Mouse (Mus musculus) neural tube, embryonic 12.5 days (tissue): Measurements from ENCODE around the gene Mrpl24. TPM values are rescaled to one million over a fixed set of nuclear protein-coding genes. Genes with fewer than 3 reads are reported as not detected.

Experiments used
- ATAC-seq: fragments of 200-750 bp; cut with Nextera tagmentation; 2 replicates; pipeline ENCODE4 v1.8.0; 2017; ENCODE audit warnings: low read depth, mild to moderate bottlenecking, moderate TSS enrichment, moderate library complexity; ENCODE audit not compliant: low FRiP score
- H3K27ac ChIP-seq: fragments of 300-500 bp; sonication (generic); 2 replicates; pipeline ENCODE4 v1.5.1; 2016
- H3K27me3 ChIP-seq: fragments of 300-500 bp; sonication (generic); replicated peaks from 2 replicates; pipeline ENCODE4 v1.6.1; 2016; ENCODE audit warnings: mild to moderate bottlenecking
- H3K36me3 ChIP-seq: fragments of 300-500 bp; sonication (generic); 2 replicates; pipeline ENCODE4 v1.6.1; 2016; ENCODE audit warnings: mild to moderate bottlenecking
- H3K4me1 ChIP-seq: fragments of 300-500 bp; sonication (generic); 2 replicates; pipeline ENCODE4 v1.6.1; 2016
- H3K4me2 ChIP-seq: fragments of 300-500 bp; sonication (generic); replicated peaks from 2 replicates; pipeline ENCODE4 v1.6.1; 2016; ENCODE audit warnings: mild to moderate bottlenecking
- H3K4me3 ChIP-seq: fragments of 300-500 bp; sonication (generic); 2 replicates; pipeline ENCODE4 v1.5.1; 2016
- H3K9ac ChIP-seq: fragments of 300-500 bp; sonication (generic); 2 replicates; pipeline ENCODE4 v1.6.1; 2016; ENCODE audit warnings: mild to moderate bottlenecking
- H3K9me3 ChIP-seq: fragments of 300-500 bp; sonication (generic); 2 replicates; pipeline ENCODE4 v1.6.1; 2016; ENCODE audit warnings: mild to moderate bottlenecking
- WGBS: fragments of 180-500 bp; shearing (Covaris S2); methylation state at CpG from one replicate; pipeline ENCODE4 v1.1.7; 2016; 5-methylcytosine and 5-hydroxymethylcytosine counted together
- polyA plus RNA-seq: library from polyadenylated mRNA; unstranded; fragments of >200 nt; fragmentation: Nextera tagmentation; extraction: Ambion mirVana; gene quantifications from 2 replicates; pipeline ENCODE4 v1.2.1, GENCODE M21; 2016

Gene Mrpl24
- polyA plus RNA-seq, 1 experiment from 2014 or later, result 81.7 TPM

DNA sequence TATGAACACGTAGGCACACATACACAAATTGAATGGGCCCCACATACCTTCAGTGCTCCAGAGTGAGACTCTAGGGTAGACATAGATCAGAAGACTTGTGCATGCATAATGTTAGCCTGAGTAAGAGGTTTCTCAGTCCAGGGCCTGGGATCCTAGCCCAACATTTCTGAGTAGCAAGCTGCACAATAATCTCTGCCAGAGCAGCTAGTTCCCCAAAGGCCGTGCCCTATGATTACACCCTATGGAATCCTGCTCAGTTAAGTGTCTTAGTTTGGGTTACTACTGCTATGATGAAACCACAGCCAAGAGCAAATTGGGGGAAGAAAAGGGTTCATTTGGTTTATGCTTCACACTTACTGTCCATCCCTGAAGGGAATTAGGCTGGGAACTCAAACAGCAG, 23.2 kb downstream of the Mrpl24 start:
- Histone ChIP-seq H3K4me3 (no peak overlapping the region), H3K9ac (no peak overlapping the region), H3K27me3 (no peaks in the 10 kb centered on the region), H3K4me2 (no peak overlapping the region), H3K27ac (no peak overlapping the region), H3K4me1 (peaks cover 34% of the 10 kb centered on the region), H3K36me3 (peaks cover 51% of the 10 kb centered on the region), H3K9me3 (no peaks in the 10 kb centered on the region)
- WGBS, result 95% methylated on average over 2 of the region's 2 CpGs
- ATAC-seq, result no peak

DNA sequence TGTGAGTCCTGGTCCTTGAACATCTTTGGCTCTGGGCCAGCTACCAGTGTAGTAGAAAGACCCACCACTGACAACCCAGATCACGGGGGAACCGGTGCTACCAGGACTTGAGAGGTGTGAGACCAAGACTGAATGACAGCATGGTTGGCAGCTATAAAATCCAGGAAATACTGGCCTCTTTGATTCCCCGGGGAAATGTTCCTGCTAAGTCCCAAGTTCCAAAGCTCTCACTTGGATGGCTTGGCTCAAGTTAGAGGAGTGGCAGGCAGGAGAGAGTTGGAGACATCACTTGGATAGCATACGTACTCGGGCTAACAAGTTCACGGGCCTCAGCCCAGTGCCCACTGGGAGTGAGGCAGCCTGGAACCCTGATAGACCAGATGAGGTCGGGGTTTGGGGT, 24.3 kb downstream of the Mrpl24 start:
- H3K4me3 ChIP-seq, result no peak overlapping the region
- H3K9me3 ChIP-seq, result no peaks in the 10 kb centered on the region
- no peaks in the 10 kb centered on the region for H3K27me3 ChIP-seq
- H3K36me3 ChIP-seq, result peaks cover 40% of the 10 kb centered on the region
- H3K9ac ChIP-seq, result no peak overlapping the region
- H3K4me1 ChIP-seq, result peaks cover 45% of the 10 kb centered on the region
- no peak overlapping the region for H3K27ac ChIP-seq
- H3K4me2 ChIP-seq, result no peak overlapping the region
- WGBS, result 84% methylated on average over 7 of the region's 7 CpGs
- ATAC-seq, result no peak

DNA sequence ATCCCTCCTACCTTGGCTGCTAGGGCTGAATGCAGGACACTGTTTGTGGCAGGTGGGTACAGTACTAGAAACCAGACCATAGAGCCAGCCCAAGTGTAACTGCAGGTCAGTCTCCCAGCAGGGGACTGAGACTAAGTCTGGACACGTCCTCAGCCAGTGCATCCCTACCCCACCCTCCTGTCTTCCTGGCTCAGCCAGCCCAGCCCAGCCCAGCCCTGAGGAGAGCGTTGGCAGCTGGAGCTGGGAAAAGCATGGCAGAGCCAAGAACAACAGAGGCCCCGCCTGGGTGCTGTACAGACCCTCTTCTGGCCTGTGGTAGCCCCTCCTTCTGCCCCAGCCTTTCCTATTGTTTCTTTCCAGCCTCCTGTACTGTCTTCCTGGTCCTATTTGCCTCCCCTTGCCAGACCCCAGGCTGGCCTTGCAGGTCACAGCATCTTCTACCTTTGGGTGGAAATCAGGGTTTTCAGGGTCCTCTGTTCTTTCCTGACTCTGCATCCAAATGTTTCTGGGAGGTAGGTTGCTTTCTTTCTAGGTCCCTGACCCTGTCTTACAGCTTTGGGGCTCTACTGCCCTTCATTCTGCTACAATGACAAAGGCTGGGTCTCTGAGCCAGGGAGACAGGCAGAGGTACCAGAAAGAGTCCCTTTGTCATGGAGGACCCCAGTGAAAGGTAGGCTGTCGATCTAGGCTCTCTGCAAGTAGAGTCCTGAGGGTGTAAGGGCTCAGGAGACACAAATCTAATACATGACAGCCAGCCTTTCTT, 25.7 kb downstream of the Mrpl24 start:
- Histone ChIP-seq H3K4me3 (no peak overlapping the region), H3K27ac (peak overlapping the region; percentile 16; the same call in 1 of the 2 replicates), H3K9ac (no peak overlapping the region; the same call in 1 of the 2 replicates), H3K27me3 (no peaks in the 10 kb centered on the region), H3K36me3 (peaks cover 26% of the 10 kb centered on the region), H3K4me2 (peak overlapping the region; percentile 5; the same call in 1 of the 2 replicates), H3K9me3 (no peaks in the 10 kb centered on the region), H3K4me1 (peaks cover 57% of the 10 kb centered on the region)
- 0 out of 2 replicates have a peak, but pooled peaks have one; percentile 14 for ATAC-seq
- WGBS, result 2% methylated on average over 4 of the region's 4 CpGs

DNA sequence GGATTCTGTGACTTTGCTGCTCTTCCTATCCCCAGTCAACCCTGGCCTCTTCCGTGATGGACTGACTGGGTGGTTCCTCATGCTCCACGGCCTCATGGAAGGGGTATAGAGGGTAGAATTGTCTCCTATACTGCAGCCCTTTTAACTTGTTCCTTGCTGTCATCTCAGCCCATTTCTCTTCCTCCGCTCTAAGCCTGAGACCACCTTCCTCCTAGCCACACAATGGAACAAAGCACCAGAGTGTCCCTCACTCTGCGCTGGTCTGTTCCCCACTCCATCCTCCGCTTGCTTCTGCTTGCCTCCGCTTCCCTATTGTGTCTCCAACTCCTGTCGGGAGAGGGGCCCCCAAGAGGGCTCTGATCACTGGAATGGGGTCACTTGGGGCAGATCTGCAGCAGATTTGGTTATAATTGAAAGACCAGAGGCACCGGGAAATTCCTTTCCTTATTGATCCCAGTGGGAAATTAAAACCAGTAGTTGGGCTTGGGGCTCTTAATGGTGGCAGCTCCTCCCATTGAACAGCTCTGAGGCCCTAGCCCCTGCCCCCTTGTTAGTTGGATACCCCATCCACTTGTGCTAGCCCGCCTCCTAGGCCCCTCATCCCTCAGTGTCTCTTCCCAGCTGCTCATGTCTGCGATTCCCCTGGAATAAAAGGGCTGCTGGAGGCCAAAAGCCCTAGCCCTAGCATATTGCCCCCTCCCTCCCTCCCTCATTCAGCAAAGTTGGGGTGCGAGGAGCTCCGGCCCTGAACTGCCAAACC, 26.7 kb downstream of the Mrpl24 start:
- no peak overlapping the region for H3K9ac ChIP-seq
- no peaks in the 10 kb centered on the region for H3K9me3 ChIP-seq
- H3K27me3 ChIP-seq, result no peaks in the 10 kb centered on the region
- H3K36me3 ChIP-seq, result peaks cover 19% of the 10 kb centered on the region
- WGBS, result 4% methylated on average over 12 of the region's 12 CpGs
- H3K4me2 ChIP-seq, result peak overlapping the region; percentile 71; the same call in 1 of the 2 replicates
- no peak for ATAC-seq
- H3K4me1 ChIP-seq, result peaks cover 61% of the 10 kb centered on the region
- H3K27ac ChIP-seq, result peak overlapping the region; percentile 26; the same call in 1 of the 2 replicates
- H3K4me3 ChIP-seq, result no peak overlapping the region

DNA sequence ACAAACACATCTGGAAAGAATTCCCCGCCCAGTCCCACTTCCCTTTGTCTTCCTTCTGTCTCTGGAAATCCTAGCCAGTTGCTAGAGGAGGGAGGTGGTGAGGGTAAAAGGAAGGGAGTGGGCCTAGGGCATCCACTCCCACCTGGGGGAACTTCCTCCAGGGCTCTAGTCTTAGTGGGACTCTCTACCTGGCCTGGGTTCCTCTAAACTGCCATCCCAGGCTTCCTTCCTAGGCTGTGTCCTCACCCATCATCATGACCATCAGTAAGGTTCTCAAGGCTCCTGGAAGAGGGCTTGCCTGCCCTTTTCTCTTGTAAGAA, 27.2 kb downstream of the Mrpl24 start:
- Histone ChIP-seq H3K9ac (no peak overlapping the region), H3K27me3 (no peaks in the 10 kb centered on the region), H3K36me3 (peaks cover 13% of the 10 kb centered on the region), H3K4me2 (peak overlapping the region; percentile 71), H3K9me3 (no peaks in the 10 kb centered on the region), H3K27ac (peak overlapping the region; percentile 9; the same call in 1 of the 2 replicates), H3K4me1 (peaks cover 65% of the 10 kb centered on the region), H3K4me3 (no peak overlapping the region)
- 7% methylated on average over 1 of the region's 1 CpGs for WGBS
- no peak for ATAC-seq

DNA sequence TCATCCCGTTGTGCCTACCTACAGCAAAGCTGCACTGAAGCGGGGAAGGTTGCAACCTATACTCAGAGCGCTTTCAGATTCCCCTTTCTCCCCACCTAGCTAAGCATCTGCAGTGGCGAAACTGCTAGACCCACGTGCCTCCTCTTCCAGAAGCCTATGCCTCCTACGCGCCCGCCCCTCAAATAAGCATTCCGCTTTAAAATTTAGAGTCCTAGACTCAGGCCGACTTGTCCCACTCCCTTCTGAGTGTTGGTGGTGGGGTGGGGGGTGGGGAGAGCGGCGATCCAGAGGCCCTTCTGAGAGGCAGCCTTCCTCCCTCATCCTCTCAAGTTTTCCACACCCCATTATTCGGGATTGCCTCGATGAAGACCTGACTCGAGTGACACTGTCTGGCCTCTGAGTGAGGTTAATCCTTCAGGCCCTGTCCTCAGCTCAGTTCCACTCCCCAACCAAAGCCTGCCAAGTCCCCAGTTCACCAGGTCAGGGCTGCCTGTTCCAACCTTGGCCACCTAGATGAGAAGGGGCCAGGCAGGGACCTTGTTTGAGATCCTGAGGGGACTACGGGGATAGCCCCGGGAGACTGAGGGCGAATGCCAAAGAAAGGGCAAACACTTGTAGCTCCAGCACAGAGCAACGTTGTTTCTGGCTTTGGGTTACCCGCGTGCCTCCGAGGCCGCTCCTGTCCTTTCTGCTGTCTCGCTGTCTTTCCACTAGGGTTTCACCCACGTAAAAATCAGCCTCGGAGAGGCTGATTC, 27.9 kb downstream of the Mrpl24 start:
- peaks cover 6% of the 10 kb centered on the region for H3K36me3 ChIP-seq
- peak overlapping the region; percentile 18; the same call in 1 of the 2 replicates for H3K27ac ChIP-seq
- H3K27me3 ChIP-seq, result no peaks in the 10 kb centered on the region
- no peaks in the 10 kb centered on the region for H3K9me3 ChIP-seq
- H3K9ac ChIP-seq, result peak overlapping the region; percentile 62
- H3K4me1 ChIP-seq, result peaks cover 72% of the 10 kb centered on the region
- peak overlapping the region; percentile 44 for H3K4me3 ChIP-seq
- peak overlapping the region; percentile 71 for H3K4me2 ChIP-seq
- ATAC-seq, result 0 out of 2 replicates have a peak, but pooled peaks have one; percentile 4
- 2% methylated on average over 26 of the region's 26 CpGs for WGBS

DNA sequence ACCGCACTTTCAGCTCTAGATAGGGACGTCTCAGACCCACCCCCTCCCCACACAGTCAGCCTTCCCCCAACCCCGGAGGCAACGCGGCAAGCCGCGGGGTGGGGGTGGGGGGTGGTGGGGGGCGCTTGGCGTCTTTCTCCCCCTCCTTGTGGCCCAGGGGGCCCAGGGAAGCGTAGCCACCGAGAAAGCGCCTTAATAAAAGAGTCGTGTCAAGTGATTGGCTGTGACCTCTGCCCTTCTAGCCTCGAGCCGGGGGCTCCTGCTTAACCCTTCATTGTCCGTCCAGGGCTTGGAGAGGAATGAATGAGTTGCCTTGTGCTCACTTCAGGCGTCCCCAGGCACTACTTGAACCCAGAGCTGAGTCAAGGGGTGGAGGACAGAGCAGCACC, 28.5 kb downstream of the Mrpl24 start:
- Histone ChIP-seq H3K27ac (0 out of 2 replicates have a peak overlapping the region, but pooled peaks have one; percentile 18), H3K27me3 (no peaks in the 10 kb centered on the region), H3K9ac (peak overlapping the region; percentile 62), H3K36me3 (0 out of 2 replicates have a peak, but pooled peaks cover 4% of the 10 kb centered on the region), H3K4me2 (peak overlapping the region; percentile 71), H3K4me1 (peaks cover 78% of the 10 kb centered on the region), H3K4me3 (peak overlapping the region; percentile 44), H3K9me3 (no peaks in the 10 kb centered on the region)
- peak; percentile 4; the same call in 1 of the 2 replicates for ATAC-seq
- WGBS, result under 1% methylated on average over 17 of the region's 17 CpGs

DNA sequence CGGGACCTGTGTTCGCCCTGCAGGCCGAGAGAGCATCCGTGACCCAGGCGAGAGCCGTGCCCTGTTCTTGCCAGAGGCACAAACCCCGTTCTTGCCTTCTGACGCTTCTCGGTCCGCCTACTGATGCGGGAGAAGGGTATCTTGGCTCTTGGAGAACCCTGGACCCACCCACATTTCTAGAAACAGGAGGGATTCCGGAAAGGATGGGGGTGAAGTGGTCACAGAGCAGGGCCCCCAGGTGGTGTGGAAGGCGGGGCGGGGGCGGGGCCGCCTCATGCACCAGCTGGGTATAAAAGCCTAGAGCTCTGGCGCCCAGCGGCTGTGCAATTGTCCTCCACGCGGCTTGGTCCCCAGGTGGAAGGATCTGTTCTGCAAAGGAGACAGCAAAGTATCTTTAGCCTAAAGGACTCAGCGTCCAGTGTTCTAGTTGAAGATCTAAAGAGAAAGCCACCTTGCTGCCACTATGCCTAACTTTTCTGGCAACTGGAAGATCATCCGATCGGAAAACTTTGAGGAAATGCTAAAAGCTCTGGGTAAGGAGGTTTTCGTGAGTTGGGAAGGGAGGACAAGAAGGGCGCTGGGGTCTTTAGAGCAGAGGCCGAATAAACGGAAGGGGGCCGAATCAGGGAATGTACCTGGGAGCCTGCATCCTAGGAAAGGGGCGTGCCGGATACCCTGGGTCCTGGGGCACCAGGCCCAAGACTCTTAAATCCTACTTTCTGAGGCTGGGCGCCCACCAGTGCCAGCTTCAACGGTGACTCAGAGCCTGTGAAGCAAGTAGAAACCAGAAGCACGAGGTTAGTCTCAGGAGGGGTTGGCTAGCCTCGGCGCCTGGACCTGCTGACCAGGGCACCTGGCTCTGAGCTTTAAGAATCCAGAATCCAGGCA, 29.3 kb downstream of the Mrpl24 start, which contains the start of gene Crabp2:
Gene Crabp2 (plus strand): TSS at position 289 of the 888 bp plus-strand sequence.
- no peaks in the 10 kb centered on the region for H3K9me3 ChIP-seq
- no peak for ATAC-seq
- H3K36me3 ChIP-seq, result no peaks in the 10 kb centered on the region
- H3K27me3 ChIP-seq, result no peaks in the 10 kb centered on the region
- H3K27ac ChIP-seq, result peak within 1 kb of the TSS; percentile 63
- peak within 1 kb of the TSS; percentile 44 for H3K4me3 ChIP-seq
- peak within 1 kb of the TSS; percentile 62 for H3K9ac ChIP-seq
- WGBS, result under 1% methylated on average over 35 of the region's 35 CpGs
- peak within 1 kb of the TSS; percentile 71 for H3K4me2 ChIP-seq
- H3K4me1 ChIP-seq, result peaks cover 84% of the 10 kb centered on the region

DNA sequence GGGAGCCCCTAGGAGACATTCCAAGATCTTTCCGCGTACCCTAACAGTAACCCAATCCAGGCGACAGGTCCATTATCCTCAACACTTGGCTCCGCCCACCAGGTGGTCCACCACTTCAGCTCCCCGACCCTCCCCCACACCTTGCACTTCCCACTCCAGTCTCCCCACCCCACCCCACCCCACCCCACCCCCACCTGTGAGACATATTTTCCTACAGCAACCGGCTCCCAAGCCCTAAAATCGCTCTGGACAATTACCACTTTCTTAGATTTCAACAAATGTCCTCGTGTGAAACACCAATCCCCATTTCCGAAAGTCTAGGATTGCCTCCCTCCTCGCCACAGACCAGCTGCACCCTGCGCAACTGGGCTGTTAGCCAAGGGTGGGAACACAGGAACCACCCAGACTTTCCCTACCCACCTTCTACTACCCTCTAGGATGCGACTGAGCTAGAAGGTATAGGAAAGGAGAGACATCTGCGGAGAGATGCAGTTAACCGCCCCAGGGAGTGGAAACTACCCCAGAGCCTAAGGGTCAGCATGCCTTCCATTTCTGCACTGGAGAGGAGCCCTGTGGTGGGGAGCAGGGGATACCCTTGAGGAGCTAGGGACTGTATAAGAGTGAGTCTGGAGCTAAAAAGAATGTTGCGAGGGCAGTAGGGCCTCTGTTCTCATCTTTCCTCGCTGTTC, 30.1 kb downstream of the Mrpl24 start:
- Histone ChIP-seq H3K4me1 (peaks cover 80% of the 10 kb centered on the region), H3K9me3 (no peaks in the 10 kb centered on the region), H3K9ac (peak overlapping the region; percentile 62), H3K4me2 (peak overlapping the region; percentile 71), H3K4me3 (peak overlapping the region; percentile 44), H3K36me3 (peaks cover 5% of the 10 kb centered on the region; the same call in 1 of the 2 replicates), H3K27ac (peak overlapping the region; percentile 63), H3K27me3 (no peaks in the 10 kb centered on the region)
- WGBS, result 3% methylated on average over 16 of the region's 16 CpGs
- ATAC-seq, result no peak

DNA sequence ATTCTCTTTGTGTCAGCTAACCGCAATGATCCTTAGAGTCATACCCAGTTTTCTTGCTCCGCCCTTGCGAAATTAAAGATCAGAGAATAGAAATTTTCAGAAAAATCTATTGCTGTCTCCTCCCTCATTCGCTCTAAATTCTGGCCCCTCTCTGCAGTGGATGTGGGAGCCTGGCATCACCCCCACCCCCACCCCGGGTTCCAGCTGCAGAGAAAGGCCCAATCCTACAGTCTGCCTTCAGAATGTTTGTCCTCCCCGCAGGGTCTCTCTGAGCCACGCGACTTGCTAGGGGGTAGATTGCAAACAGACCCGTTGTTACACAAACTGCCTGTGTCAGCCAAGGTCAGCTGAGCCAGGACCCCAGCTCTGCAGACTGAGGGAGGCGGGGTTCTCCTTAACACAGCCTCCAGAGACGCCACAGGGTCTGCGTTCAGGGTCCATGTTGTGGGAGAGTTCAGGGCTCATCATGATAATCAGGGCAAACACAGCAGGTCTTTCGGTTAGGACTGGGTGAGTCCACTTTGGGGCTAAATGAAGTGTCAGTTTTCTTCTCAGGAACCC, 30.7 kb downstream of the Mrpl24 start:
- Histone ChIP-seq H3K9me3 (no peaks in the 10 kb centered on the region), H3K4me2 (peak overlapping the region; percentile 71), H3K36me3 (peaks cover 5% of the 10 kb centered on the region; the same call in 1 of the 2 replicates), H3K27me3 (no peaks in the 10 kb centered on the region), H3K9ac (peak overlapping the region; percentile 62), H3K4me1 (peaks cover 74% of the 10 kb centered on the region), H3K4me3 (peak overlapping the region; percentile 44), H3K27ac (peak overlapping the region; percentile 63)
- ATAC-seq, result no peak
- WGBS, result 2% methylated on average over 13 of the region's 13 CpGs
